Mouse (Mus musculus) hindbrain, embryonic 16.5 days (tissue): ENCODE data around the gene Slc50a1. TPM values are rescaled to one million over a fixed set of nuclear protein-coding genes. Genes with fewer than 3 reads are reported as not detected.
A peak's percentile ranks its signal among the peaks of the same experiment; 100 is the strongest.

Source experiments
- ATAC-seq: fragments of 200-750 bp; cut with Nextera tagmentation; 2 replicates; pipeline ENCODE4 v1.8.0; 2017; ENCODE audit warnings: moderate TSS enrichment, moderate library complexity
- H3K27ac ChIP-seq: fragments of 300-500 bp; sonication (generic); 2 replicates; pipeline ENCODE4 v1.5.1; 2014; ENCODE audit warnings: low read depth, mild to moderate bottlenecking, control low read depth, low read length, moderate library complexity
- H3K27me3 ChIP-seq: fragments of 300-500 bp; sonication (generic); replicated peaks from 2 replicates; pipeline ENCODE4 v1.6.1; 2014; ENCODE audit warnings: low read length; ENCODE audit not compliant: control insufficient read depth, insufficient read depth
- H3K36me3 ChIP-seq: fragments of 300-500 bp; sonication (generic); 2 replicates; pipeline ENCODE4 v1.6.1; 2014; ENCODE audit warnings: mild to moderate bottlenecking, low read length, moderate library complexity, mixed read lengths; ENCODE audit not compliant: control insufficient read depth, insufficient read depth
- H3K4me1 ChIP-seq: fragments of 300-500 bp; sonication (generic); 2 replicates; pipeline ENCODE4 v1.6.1; 2014; ENCODE audit warnings: low read depth, low read length; ENCODE audit not compliant: control insufficient read depth, insufficient read depth
- H3K4me2 ChIP-seq: fragments of 300-500 bp; sonication (generic); 2 replicates; pipeline ENCODE4 v1.6.1; 2014; ENCODE audit warnings: mild to moderate bottlenecking, low read length, control low read depth, moderate library complexity
- H3K4me3 ChIP-seq: fragments of 300-500 bp; sonication (generic); 2 replicates; pipeline ENCODE4 v1.5.1; 2014; ENCODE audit warnings: mild to moderate bottlenecking, low read length, control low read depth, moderate library complexity
- H3K9ac ChIP-seq: fragments of 300-500 bp; sonication (generic); 2 replicates; pipeline ENCODE4 v1.6.1; 2014; ENCODE audit warnings: low read depth, mild to moderate bottlenecking, control low read depth, low read length, moderate library complexity
- H3K9me3 ChIP-seq: fragments of 300-500 bp; sonication (generic); 2 replicates; pipeline ENCODE4 v1.6.1; 2014; ENCODE audit warnings: mild to moderate bottlenecking, low read length, moderate library complexity; ENCODE audit not compliant: control insufficient read depth
- WGBS: fragments of 180-500 bp; shearing (Covaris S2); extraction: QIAGEN DNeasy Blood & Tissue Kit; methylation state at CpG from one replicate; pipeline ENCODE4 v1.1.7; 2014; 5-methylcytosine and 5-hydroxymethylcytosine counted together
- polyA plus RNA-seq: library from polyadenylated mRNA; unstranded; fragments of >200 nt; fragmentation: Nextera tagmentation; extraction: Ambion mirVana; gene quantifications from 2 replicates; pipeline ENCODE4 v1.2.1, GENCODE M21; 2015

The Slc50a1 gene
- polyA plus RNA-seq, 1 experiment from 2014 or later = 43.9 TPM

- peak; percentile 37; the same call in 1 of the 2 replicates for ATAC-seq
- 2% methylated on average over 14 of the region's 14 CpGs for WGBS
- Histone ChIP-seq H3K4me2 (peak overlapping the region; percentile 53), H3K9ac (peak overlapping the region; percentile 33; the same call in 1 of the 2 replicates), H3K27me3 (no peaks in the 10 kb centered on the region; the same call in 1 of the 2 replicates), H3K4me3 (peak overlapping the region; percentile 11; the same call in 1 of the 2 replicates), H3K27ac (no peak overlapping the region), H3K4me1 (0 out of 2 replicates have a peak, but pooled peaks cover 2% of the 10 kb centered on the region), H3K36me3 (no peaks in the 10 kb centered on the region), H3K9me3 (no peaks in the 10 kb centered on the region)
These were observed 29.1 kb upstream of the Slc50a1 start for GRCm38 (mm10) chr3:89299499-89299898.

- no peak overlapping the region for H3K27ac ChIP-seq
- H3K9ac ChIP-seq = no peak overlapping the region
- no peak overlapping the region for H3K4me3 ChIP-seq
- 84% methylated on average over 6 of the region's 6 CpGs for WGBS
- H3K4me2 ChIP-seq = no peak overlapping the region
- no peaks in the 10 kb centered on the region for H3K36me3 ChIP-seq
- no peaks in the 10 kb centered on the region for H3K9me3 ChIP-seq
- H3K27me3 ChIP-seq = no peaks in the 10 kb centered on the region; the same call in 1 of the 2 replicates
- H3K4me1 ChIP-seq = 0 out of 2 replicates have a peak, but pooled peaks cover 2% of the 10 kb centered on the region
- ATAC-seq = no peak
These were observed 28.5 kb upstream of the Slc50a1 start for GRCm38 (mm10) chr3:89298908-89299307.

GRCm38 (mm10) chr3:89296761-89297396, 26.5 kb upstream of the Slc50a1 start:
- Histone ChIP-seq H3K9ac (no peak overlapping the region), H3K27me3 (no peaks in the 10 kb centered on the region; the same call in 1 of the 2 replicates), H3K9me3 (no peaks in the 10 kb centered on the region), H3K4me2 (no peak overlapping the region), H3K27ac (no peak overlapping the region), H3K4me3 (no peak overlapping the region), H3K4me1 (0 out of 2 replicates have a peak, but pooled peaks cover 2% of the 10 kb centered on the region), H3K36me3 (no peaks in the 10 kb centered on the region)
- ATAC-seq = no peak
- 81% methylated on average over 11 of the region's 11 CpGs for WGBS

DNA sequence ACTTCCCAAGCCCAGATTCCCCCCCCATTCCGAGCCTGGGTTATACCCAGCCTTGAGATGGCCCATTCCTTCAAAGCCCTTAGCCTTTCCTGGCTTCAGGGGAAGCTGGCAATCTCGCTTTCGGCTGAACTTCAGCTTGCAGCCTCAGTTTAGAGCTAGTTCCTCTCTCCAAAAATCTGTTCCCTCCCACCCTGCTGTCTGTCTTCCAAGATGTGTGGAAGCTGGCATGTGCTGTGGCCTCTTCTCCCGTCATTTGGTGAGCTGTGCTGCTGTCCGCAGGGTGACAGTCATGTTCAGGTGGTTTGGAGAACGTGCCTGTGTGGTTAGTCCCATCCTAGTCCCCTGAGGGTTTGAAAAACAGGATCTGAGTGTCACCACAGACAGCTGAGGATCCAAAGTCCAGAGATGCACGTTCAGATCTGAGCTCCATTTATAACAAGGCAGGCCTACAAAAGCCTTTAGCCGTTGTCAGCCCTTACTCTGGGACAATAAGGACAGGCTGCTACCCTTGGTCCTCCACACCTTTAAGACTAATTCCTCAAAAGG, 25.4 kb upstream of the Slc50a1 start:
- H3K4me2 ChIP-seq = no peak overlapping the region
- H3K36me3 ChIP-seq = no peaks in the 10 kb centered on the region
- no peaks in the 10 kb centered on the region; the same call in 1 of the 2 replicates for H3K27me3 ChIP-seq
- H3K9ac ChIP-seq = no peak overlapping the region
- ATAC-seq = no peak
- WGBS = 75% methylated on average over 8 of the region's 8 CpGs
- no peak overlapping the region for H3K27ac ChIP-seq
- 0 out of 2 replicates have a peak, but pooled peaks cover 2% of the 10 kb centered on the region for H3K4me1 ChIP-seq
- H3K9me3 ChIP-seq = no peaks in the 10 kb centered on the region
- H3K4me3 ChIP-seq = no peak overlapping the region

- WGBS = 82% methylated on average over 5 of the region's 5 CpGs
- Histone ChIP-seq H3K4me1 (no peaks in the 10 kb centered on the region), H3K4me3 (no peak overlapping the region), H3K4me2 (no peak overlapping the region), H3K9me3 (no peaks in the 10 kb centered on the region), H3K36me3 (no peaks in the 10 kb centered on the region), H3K27ac (no peak overlapping the region), H3K9ac (no peak overlapping the region), H3K27me3 (no peaks in the 10 kb centered on the region; the same call in 1 of the 2 replicates)
- no peak for ATAC-seq
These were observed 23.8 kb upstream of the Slc50a1 start for GRCm38 (mm10) chr3:89294195-89294594.

DNA sequence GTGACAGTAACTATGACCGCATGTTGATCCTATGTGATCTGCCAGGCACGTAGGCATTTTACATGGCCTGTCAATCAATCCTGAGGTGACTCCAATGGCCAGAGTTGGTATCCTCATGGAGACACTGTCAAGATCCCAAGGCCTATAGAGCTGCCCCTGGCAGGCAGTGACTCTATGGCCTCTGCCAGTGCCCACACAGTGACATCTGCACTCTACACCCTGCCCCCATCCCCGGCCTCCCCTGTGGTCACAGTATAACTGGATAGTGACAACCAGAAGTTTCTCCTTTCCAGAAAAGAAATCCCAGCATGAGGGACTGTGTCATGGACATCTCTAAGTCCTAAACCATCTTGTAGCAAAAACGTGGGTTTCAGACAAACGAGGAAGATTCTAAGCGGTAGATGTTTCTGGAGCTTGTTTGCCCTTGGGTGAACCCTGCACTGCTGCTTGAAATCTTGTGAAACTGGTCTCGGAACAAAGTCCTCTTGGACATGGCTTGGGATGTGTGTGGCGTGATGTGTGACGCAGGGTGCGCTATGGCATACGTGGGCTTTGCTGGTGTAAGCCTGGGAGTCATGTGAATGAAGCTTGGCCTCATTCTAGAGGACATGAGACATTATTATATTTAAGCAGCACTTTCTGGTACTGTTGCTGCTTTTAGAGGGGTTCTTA, 23.0 kb upstream of the Slc50a1 start:
- no peak overlapping the region for H3K9ac ChIP-seq
- no peak overlapping the region for H3K4me3 ChIP-seq
- no peak overlapping the region for H3K4me2 ChIP-seq
- no peaks in the 10 kb centered on the region for H3K36me3 ChIP-seq
- H3K27me3 ChIP-seq = no peaks in the 10 kb centered on the region
- no peaks in the 10 kb centered on the region for H3K9me3 ChIP-seq
- no peak for ATAC-seq
- H3K4me1 ChIP-seq = no peaks in the 10 kb centered on the region
- H3K27ac ChIP-seq = no peak overlapping the region
- 93% methylated on average over 11 of the region's 11 CpGs for WGBS

GRCm38 (mm10) chr3:89292303-89292702, 21.9 kb upstream of the Slc50a1 start:
- WGBS = 65% methylated on average over 5 of the region's 5 CpGs
- ATAC-seq = no peak
- Histone ChIP-seq H3K9ac (no peak overlapping the region), H3K4me2 (no peak overlapping the region), H3K4me3 (no peak overlapping the region), H3K9me3 (no peaks in the 10 kb centered on the region), H3K4me1 (no peaks in the 10 kb centered on the region), H3K27ac (no peak overlapping the region), H3K27me3 (no peaks in the 10 kb centered on the region), H3K36me3 (no peaks in the 10 kb centered on the region)

- H3K27me3 ChIP-seq = no peaks in the 10 kb centered on the region
- no peak overlapping the region for H3K4me3 ChIP-seq
- 74% methylated on average over 10 of the region's 10 CpGs for WGBS
- no peaks in the 10 kb centered on the region for H3K36me3 ChIP-seq
- H3K9me3 ChIP-seq = no peaks in the 10 kb centered on the region
- H3K4me1 ChIP-seq = no peaks in the 10 kb centered on the region
- H3K4me2 ChIP-seq = no peak overlapping the region
- H3K9ac ChIP-seq = no peak overlapping the region
- no peak for ATAC-seq
- no peak overlapping the region for H3K27ac ChIP-seq
These were observed 21.5 kb upstream of the Slc50a1 start for GRCm38 (mm10) chr3:89291874-89292273.

DNA sequence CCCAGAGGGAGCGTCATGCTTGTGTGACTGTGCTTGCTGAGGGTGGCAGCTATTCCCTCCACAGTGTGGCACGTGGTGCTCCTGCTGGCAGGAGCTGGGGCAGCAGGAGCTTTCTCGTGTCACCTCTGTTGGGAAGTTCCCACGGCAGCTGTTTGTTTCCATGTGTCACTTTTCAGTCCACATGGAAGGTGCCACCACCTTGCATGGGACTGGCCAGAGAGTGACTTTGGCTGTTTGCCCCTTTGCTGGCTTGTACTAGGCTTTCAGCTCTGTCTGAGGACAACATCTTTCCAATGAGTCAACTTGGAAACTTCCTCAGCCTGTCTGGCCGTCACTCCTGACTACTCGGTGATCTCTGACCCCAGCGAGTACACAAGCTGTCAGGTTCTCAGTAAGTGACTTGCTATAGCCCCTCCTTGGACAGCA, 18.1 kb upstream of the Slc50a1 start:
- no peak overlapping the region for H3K4me3 ChIP-seq
- no peaks in the 10 kb centered on the region for H3K4me1 ChIP-seq

More for the DNA sequence above, 18.1 kb upstream of the Slc50a1 start:
- H3K4me2 ChIP-seq = no peak overlapping the region
- no peaks in the 10 kb centered on the region for H3K36me3 ChIP-seq
- no peaks in the 10 kb centered on the region for H3K9me3 ChIP-seq
- no peak overlapping the region for H3K9ac ChIP-seq
- no peak overlapping the region for H3K27ac ChIP-seq
- no peak for ATAC-seq
- 46% methylated on average over 7 of the region's 7 CpGs for WGBS
- no peaks in the 10 kb centered on the region for H3K27me3 ChIP-seq
